Mouse (Mus musculus) neural tube, embryonic 13.5 days (tissue): ENCODE measurements at regions not wholly inside any gene's neighbourhood (a gene's known extent, or its start where the extent isn't known, plus 50 kb on each side); places are given as distances from the start of the nearest gene placed in this dataset.
"Not testable (repeated sequence)": the region's sequence is repeated elsewhere in the genome, so short reads cannot be mapped to it uniquely, and the experiment has no call there.

ENCODE experiments used
- ATAC-seq: fragments of 200-750 bp; cut with Nextera tagmentation; 2 replicates; pipeline ENCODE4 v1.8.0; 2017; ENCODE audit warnings: low read depth, mild to moderate bottlenecking, moderate TSS enrichment, moderate library complexity
- H3K27ac ChIP-seq: fragments of 300-500 bp; sonication (generic); replicated peaks from 2 replicates; pipeline ENCODE4 v1.5.1; 2015; ENCODE audit warnings: moderate library complexity, mild to moderate bottlenecking, inconsistent platforms
- H3K27me3 ChIP-seq: fragments of 300-500 bp; sonication (generic); 2 replicates; pipeline ENCODE4 v1.6.1; 2015; ENCODE audit warnings: mild to moderate bottlenecking, inconsistent platforms
- H3K36me3 ChIP-seq: fragments of 300-500 bp; sonication (generic); 2 replicates; pipeline ENCODE4 v1.6.1; 2015; ENCODE audit warnings: mild to moderate bottlenecking, inconsistent platforms
- H3K4me1 ChIP-seq: fragments of 300-500 bp; sonication (generic); replicated peaks from 2 replicates; pipeline ENCODE4 v1.6.1; 2015; ENCODE audit warnings: inconsistent platforms
- H3K4me2 ChIP-seq: fragments of 300-500 bp; sonication (generic); 2 replicates; pipeline ENCODE4 v1.6.1; 2015; ENCODE audit warnings: inconsistent platforms, mild to moderate bottlenecking, moderate library complexity
- H3K4me3 ChIP-seq: fragments of 300-500 bp; sonication (generic); 2 replicates; pipeline ENCODE4 v1.5.1; 2015; ENCODE audit warnings: mild to moderate bottlenecking, inconsistent platforms
- H3K9ac ChIP-seq: fragments of 300-500 bp; sonication (generic); 2 replicates; pipeline ENCODE4 v1.6.1; 2015; ENCODE audit warnings: moderate library complexity, mild to moderate bottlenecking, inconsistent platforms
- H3K9me3 ChIP-seq: fragments of 300-500 bp; sonication (generic); 2 replicates; pipeline ENCODE4 v1.6.1; 2016; ENCODE audit warnings: inconsistent platforms
- WGBS: fragments of 180-500 bp; shearing (Covaris S2); methylation state at CpG from one replicate; pipeline ENCODE4 v1.1.7; 2015; 5-methylcytosine and 5-hydroxymethylcytosine counted together

DNA sequence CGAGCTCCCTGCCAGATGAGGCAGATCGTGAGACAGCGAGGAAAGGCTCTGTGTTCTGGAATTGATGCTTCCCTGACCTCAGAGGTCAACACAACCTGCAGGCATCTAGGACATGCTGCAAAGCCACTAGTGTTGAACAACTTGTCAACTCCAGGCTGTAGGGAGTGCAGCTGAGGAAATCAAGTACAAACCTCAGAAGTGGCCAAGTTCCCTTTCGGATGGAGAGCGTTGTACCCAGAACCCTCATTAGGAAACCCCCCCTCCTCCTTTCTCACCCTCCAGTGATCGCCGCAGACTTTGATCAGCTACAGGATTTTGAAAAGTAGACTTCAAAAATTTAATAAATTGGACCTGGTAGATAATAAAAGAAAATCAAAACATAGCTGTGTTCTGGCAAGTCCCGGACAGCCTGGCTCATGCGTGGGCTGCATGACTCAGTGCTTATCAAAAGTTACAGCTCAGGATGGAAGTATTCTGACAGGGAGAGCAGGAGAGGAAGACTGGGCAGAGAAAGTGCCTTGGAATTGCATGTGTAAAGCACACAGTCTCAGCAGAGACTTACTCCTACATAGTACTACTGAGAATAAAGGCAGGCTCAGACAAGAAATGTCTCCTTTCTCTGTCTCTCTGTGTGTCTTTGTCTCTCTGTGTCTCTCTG, 224.2 kb downstream of the Diras2 start:
- no peaks in the 10 kb centered on the region for H3K9me3 ChIP-seq
- WGBS = 86% methylated on average over 9 of the region's 9 CpGs

DNA sequence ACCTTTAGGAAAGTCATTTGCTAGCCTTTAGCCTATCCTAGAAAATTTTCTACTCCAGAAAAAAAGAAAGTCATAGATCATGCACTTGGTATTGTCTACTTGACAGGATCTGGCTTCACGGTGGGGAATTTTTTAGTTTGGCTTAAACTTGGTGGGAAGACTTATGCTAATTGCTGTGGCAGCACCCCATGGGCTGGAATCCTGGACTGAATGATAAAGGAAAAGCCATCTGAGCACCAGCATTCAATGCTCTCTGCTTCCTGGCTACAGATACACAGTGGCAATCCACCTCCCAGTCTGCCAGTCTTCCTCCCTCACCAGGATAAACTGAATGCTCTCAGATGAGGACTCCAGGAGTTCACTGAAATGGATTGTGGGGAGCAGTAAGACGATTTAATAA, 220.1 kb downstream of the Diras2 start:
- Histone ChIP-seq H3K36me3 (no peaks in the 10 kb centered on the region), H3K27ac (no peak overlapping the region), H3K9me3 (no peaks in the 10 kb centered on the region), H3K4me1 (0 out of 2 replicates have a peak, but pooled peaks cover 4% of the 10 kb centered on the region), H3K4me2 (no peak overlapping the region), H3K9ac (no peak overlapping the region), H3K4me3 (no peak overlapping the region), H3K27me3 (no peaks in the 10 kb centered on the region)
- no peak for ATAC-seq
- 12% methylated on average over 2 of the region's 2 CpGs for WGBS

More for the DNA sequence above, 224.2 kb downstream of the Diras2 start:
- Histone ChIP-seq H3K4me1 (0 out of 2 replicates have a peak, but pooled peaks cover 4% of the 10 kb centered on the region), H3K9ac (no peak overlapping the region), H3K27me3 (no peaks in the 10 kb centered on the region), H3K4me2 (no peak overlapping the region), H3K36me3 (no peaks in the 10 kb centered on the region), H3K27ac (no peak overlapping the region), H3K4me3 (no peak overlapping the region)
- no peak for ATAC-seq

DNA sequence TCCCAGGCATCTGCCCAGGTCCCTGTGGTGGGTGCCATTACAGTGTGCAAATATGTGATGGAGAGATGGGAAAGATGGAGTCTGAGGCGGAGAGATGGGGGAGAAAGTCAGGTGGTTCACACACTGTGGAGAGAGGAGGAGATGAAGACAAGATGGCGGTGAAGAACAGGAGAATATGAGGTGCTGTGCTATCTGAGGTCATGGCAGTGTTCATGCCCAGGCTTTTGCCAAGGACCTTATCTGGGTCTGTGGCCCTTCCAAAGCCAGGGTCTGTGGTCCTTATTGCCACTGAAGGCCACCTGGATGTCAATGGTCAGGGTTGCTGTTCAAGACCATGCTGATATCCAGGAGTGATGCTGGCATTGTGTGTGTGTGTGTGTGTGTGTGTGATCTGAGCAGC, 212.8 kb downstream of the Diras2 start:
- no peaks in the 10 kb centered on the region for H3K36me3 ChIP-seq
- WGBS = 82% methylated on average over 2 of the region's 2 CpGs

DNA sequence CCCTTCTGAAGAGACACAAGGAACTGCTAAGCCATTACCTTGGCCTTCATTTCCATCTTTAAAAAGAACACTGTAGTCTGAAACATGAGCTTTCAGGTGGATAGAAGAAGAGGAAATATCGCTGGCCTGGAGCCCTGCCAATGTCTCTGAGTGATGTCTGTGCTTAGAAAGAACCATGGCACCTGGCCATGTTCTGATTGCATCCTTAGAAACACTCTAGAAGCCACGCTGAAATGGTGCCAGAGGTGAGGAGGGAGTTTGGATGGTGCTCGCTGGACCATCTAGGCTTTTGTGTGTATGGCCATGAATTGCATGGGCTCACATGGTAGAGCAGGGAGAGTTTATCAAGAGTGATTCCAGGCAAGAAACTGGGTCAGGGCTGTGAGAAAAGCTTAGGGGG, 207.4 kb downstream of the Diras2 start:
- no peak overlapping the region for H3K9ac ChIP-seq
- H3K4me2 ChIP-seq = no peak overlapping the region
- no peaks in the 10 kb centered on the region for H3K36me3 ChIP-seq
- no peak overlapping the region for H3K4me3 ChIP-seq
- H3K4me1 ChIP-seq = 0 out of 2 replicates have a peak, but pooled peaks cover 2% of the 10 kb centered on the region
- H3K27ac ChIP-seq = no peak overlapping the region
- 71% methylated on average over 3 of the region's 3 CpGs for WGBS
- H3K27me3 ChIP-seq = no peaks in the 10 kb centered on the region
- no peak for ATAC-seq
- no peaks in the 10 kb centered on the region for H3K9me3 ChIP-seq

More for the DNA sequence above, 212.8 kb downstream of the Diras2 start:
- Histone ChIP-seq H3K9ac (no peak overlapping the region), H3K4me1 (no peaks in the 10 kb centered on the region), H3K4me3 (no peak overlapping the region), H3K9me3 (no peaks in the 10 kb centered on the region), H3K4me2 (no peak overlapping the region), H3K27ac (no peak overlapping the region), H3K27me3 (no peaks in the 10 kb centered on the region)
- ATAC-seq = no peak

DNA sequence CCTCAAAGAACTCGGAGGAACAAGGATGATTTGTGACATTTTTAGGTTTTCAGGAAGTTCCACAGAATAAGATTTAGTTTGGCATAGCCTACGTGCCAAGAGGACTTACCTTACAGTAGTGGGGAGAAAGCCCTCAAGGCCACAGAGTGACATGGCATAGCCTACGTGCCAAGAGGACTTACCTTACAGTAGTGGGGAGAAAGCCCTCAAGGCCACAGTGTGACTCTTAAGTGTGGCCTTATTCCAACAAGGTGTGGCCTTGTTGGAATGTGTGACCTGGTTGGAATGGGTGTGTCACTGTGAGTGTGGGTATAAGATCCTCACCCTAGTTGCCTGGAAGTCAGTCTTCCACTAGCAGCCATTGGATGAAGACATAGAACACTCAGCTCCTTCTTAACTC, 206.7 kb downstream of the Diras2 start:
- not testable (repeated sequence) for H3K36me3 ChIP-seq, H3K4me2 ChIP-seq, H3K27me3 ChIP-seq, ATAC-seq, H3K9ac ChIP-seq, H3K4me1 ChIP-seq, H3K9me3 ChIP-seq, H3K4me3 ChIP-seq, H3K27ac ChIP-seq
- WGBS = 91% methylated on average over 3 of the region's 3 CpGs

DNA sequence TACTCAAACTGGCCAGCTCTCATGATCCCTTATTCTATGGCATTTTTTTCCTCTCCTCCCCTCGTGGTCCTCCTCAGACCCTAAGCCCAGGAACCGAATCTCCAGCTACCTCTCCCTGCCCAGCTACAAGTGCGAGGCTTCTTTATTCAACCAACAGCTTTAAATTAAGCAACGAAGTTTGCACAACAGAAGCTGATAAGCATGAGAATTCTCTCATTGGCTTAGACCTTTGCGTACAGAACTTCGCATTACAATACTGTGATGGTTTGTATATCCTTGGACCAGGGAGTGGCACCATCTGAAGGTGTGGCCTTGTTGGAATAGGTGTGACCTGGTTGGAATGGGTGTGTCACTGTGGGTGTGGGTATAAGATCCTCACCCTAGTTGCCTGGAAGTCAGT, 205.4 kb downstream of the Diras2 start:
- H3K4me1 ChIP-seq, H3K27me3 ChIP-seq, H3K4me3 ChIP-seq, H3K27ac ChIP-seq, H3K4me2 ChIP-seq, H3K36me3 ChIP-seq, H3K9ac ChIP-seq, ATAC-seq, H3K9me3 ChIP-seq: not testable (repeated sequence)
- WGBS = 89% methylated on average over 6 of the region's 6 CpGs

DNA sequence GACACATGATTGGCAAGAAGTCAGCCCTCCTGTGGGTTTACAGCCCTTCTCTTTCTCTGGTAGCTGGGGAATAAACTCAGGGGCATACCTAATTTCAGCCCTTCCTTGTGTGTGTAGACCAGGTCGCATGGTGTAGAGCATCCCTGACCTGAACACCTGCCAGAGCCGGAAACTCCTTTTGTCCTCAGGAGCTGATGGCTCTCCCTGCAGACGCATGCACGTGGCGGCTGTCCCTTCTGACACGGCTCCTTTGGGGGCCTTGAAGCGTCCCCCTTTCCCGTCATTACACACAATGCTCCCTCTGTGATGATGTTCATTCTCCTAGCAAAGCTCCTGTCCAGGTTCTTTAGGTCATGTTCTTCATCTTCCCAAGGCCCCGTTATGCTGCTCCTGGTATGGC, 203.3 kb downstream of the Diras2 start:
- H3K4me3 ChIP-seq = no peak overlapping the region
- 66% methylated on average over 9 of the region's 9 CpGs for WGBS
- ATAC-seq = no peak

DNA sequence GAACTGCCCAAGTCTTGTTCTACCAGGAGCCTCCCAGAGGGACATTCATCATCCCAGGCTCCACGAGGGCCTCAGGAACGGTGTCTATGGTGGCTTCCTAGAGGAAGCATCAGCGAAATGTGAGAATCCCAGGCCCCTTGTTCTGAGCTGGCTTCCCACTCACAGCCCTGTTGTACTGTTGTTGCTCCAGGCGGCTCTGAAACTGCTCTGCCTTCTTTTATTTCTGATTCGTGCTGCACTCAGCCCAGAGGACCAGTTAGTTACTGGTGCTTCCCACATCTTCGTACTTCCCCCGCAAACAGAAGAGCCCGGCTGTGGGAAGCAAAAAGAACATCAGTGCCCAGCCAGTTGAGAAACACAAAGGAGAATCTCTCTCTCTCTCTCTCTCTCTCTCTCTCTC, 202.3 kb downstream of the Diras2 start:
- ATAC-seq = no peak
- Histone ChIP-seq H3K4me2 (no peak overlapping the region), H3K27me3 (no peaks in the 10 kb centered on the region), H3K36me3 (no peaks in the 10 kb centered on the region), H3K27ac (no peak overlapping the region), H3K4me3 (no peak overlapping the region), H3K4me1 (0 out of 2 replicates have a peak, but pooled peaks cover 4% of the 10 kb centered on the region), H3K9me3 (no peaks in the 10 kb centered on the region), H3K9ac (no peak overlapping the region)
- 42% methylated on average over 8 of the region's 8 CpGs for WGBS

More for the DNA sequence above, 203.3 kb downstream of the Diras2 start:
- H3K9me3 ChIP-seq = no peaks in the 10 kb centered on the region
- no peak overlapping the region for H3K27ac ChIP-seq
- no peak overlapping the region for H3K4me2 ChIP-seq
- 0 out of 2 replicates have a peak, but pooled peaks cover 4% of the 10 kb centered on the region for H3K4me1 ChIP-seq
- H3K36me3 ChIP-seq = no peaks in the 10 kb centered on the region
- H3K27me3 ChIP-seq = no peaks in the 10 kb centered on the region
- no peak overlapping the region for H3K9ac ChIP-seq

DNA sequence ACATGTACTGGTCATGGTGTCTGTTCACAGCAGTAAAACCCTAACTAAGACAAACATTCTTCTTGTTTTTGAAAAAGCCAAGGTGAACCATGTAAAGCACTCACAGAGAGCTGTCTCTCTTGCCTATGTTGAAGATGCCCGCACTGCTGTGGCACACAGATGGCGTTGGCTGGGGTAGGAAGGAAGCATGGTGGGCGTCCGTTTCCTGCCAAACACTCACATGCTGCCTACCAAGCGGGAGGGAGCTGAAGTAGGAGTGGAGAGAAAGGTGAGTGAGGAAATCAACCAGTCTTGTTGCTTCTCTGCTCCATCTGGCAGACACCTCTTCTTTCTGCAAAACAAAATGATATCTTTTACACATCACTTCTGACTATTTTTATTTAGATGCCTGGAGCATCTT, 200.0 kb downstream of the Diras2 start:
- Histone ChIP-seq H3K27ac (no peak overlapping the region), H3K4me3 (no peak overlapping the region), H3K4me1 (0 out of 2 replicates have a peak, but pooled peaks cover 4% of the 10 kb centered on the region), H3K36me3 (no peaks in the 10 kb centered on the region), H3K9ac (no peak overlapping the region), H3K9me3 (no peaks in the 10 kb centered on the region), H3K27me3 (no peaks in the 10 kb centered on the region), H3K4me2 (no peak overlapping the region)
- WGBS = 93% methylated on average over 5 of the region's 5 CpGs
- ATAC-seq = no peak

DNA sequence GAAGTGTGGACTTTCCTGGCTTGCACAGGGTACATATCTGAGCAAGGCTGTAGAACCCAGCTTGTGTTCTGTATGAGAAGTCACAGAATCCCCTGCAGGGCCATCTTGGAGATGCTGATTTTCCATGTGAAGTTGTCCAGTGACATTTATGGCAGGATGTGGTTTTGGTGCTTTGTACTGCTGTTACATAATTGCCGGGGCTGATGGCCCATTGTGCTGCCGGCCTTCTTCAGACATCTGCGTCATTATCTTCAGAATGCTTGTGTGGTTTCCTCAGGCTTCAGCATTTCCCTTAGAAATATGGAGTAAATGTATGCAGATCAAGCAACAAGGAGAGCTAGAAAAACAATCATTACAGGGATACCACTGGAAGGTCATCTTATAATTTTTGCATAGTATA, 196.1 kb downstream of the Diras2 start:
- H3K4me2 ChIP-seq = no peak overlapping the region
- WGBS = 65% methylated on average over 3 of the region's 3 CpGs
- H3K4me3 ChIP-seq = no peak overlapping the region
- no peak overlapping the region for H3K27ac ChIP-seq
- H3K9me3 ChIP-seq = no peaks in the 10 kb centered on the region
- H3K9ac ChIP-seq = no peak overlapping the region
- H3K36me3 ChIP-seq = no peaks in the 10 kb centered on the region
- ATAC-seq = no peak
- H3K4me1 ChIP-seq = peaks cover 6% of the 10 kb centered on the region; the same call in 1 of the 2 replicates
- H3K27me3 ChIP-seq = no peaks in the 10 kb centered on the region

DNA sequence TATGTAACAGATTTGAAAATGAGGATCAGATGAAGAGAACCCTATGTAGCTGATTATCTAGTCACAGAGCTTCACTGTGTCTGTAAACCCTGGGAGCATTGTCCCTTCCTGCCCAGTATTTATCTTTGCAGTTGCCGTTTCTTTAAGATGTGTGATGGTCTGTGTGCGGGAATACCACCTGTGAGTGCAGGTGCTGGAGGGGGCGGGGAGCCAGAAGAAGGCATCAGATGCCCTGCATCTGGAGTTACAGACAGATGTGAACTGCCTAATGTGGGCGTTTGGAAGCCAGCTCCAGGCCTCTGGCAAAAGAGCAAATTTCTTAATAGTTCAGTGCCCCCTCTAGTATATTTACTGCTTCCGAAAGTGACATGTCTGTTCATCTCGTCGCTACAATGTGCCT, 193.1 kb downstream of the Diras2 start:
- no peaks in the 10 kb centered on the region for H3K27me3 ChIP-seq
- whole genome bisulfite sequencing = 70% methylated on average over 7 of the region's 7 CpGs
- ATAC-seq = no peak

DNA sequence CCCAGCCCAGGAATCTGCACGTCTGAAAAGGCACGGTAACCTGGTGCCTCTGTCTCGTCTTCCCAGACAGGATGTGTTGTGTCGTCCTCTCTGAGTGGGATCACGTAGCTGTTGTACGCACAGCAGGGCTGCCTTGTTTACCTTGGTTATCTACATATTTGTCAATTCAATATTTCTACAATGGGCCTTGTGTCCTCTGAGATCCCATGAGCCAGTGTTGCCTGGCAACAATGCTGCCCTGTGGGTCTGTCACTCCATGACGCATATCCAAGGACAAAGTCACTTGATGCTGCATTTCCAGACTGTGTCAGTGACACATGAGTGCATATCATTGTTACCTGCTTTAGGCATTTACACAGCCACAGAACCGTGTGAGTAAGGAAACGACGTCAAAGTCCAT, 191.9 kb downstream of the Diras2 start:
- H3K4me2 ChIP-seq = no peak overlapping the region
- 44% methylated on average over 10 of the region's 10 CpGs for WGBS
- H3K9ac ChIP-seq = no peak overlapping the region
- no peak overlapping the region for H3K27ac ChIP-seq
- ATAC-seq = no peak
- H3K4me1 ChIP-seq = peaks cover 6% of the 10 kb centered on the region; the same call in 1 of the 2 replicates
- H3K9me3 ChIP-seq = no peaks in the 10 kb centered on the region
- no peak overlapping the region for H3K4me3 ChIP-seq
- H3K27me3 ChIP-seq = no peaks in the 10 kb centered on the region
- H3K36me3 ChIP-seq = no peaks in the 10 kb centered on the region

More for the DNA sequence above, 193.1 kb downstream of the Diras2 start:
- no peak overlapping the region for H3K4me2 ChIP-seq
- no peak overlapping the region for H3K27ac ChIP-seq
- no peak overlapping the region for H3K4me3 ChIP-seq
- no peaks in the 10 kb centered on the region for H3K9me3 ChIP-seq
- no peaks in the 10 kb centered on the region for H3K36me3 ChIP-seq
- peaks cover 6% of the 10 kb centered on the region; the same call in 1 of the 2 replicates for H3K4me1 ChIP-seq
- no peak overlapping the region for H3K9ac ChIP-seq

DNA sequence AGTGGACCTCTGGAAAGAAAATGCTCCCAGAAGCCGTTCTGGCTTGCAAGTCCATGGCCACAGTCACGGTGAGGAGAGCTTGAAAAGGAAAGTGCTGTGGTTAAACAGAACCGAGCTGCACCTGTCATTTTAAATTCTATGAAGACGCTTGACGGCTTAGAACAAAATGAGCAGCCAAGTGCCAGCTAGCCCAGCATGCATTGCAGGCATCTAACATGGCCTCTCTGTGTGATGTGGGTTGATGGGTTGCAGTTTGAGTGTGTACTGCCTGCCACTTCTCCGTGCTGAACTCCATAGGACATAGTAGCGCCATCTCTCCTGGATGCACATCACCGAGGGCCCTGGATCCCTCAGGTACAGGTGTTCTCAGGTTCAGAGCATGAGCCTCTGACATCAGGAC, 189.1 kb downstream of the Diras2 start:
- no peak overlapping the region for H3K27ac ChIP-seq
- H3K9me3 ChIP-seq = no peaks in the 10 kb centered on the region
- no peak overlapping the region for H3K9ac ChIP-seq
- WGBS = 93% methylated on average over 8 of the region's 8 CpGs
- peaks cover 6% of the 10 kb centered on the region; the same call in 1 of the 2 replicates for H3K4me1 ChIP-seq
- H3K4me3 ChIP-seq = no peak overlapping the region
- H3K27me3 ChIP-seq = no peaks in the 10 kb centered on the region
- no peak overlapping the region for H3K4me2 ChIP-seq
- no peaks in the 10 kb centered on the region for H3K36me3 ChIP-seq
- no peak for ATAC-seq
